Mouse (Mus musculus) intestine, postnatal 0 days (tissue): ENCODE data around the gene Bhmt2. TPM values are rescaled to one million over a fixed set of nuclear protein-coding genes. Genes with fewer than 3 reads are reported as not detected.

ENCODE experiments used
- ATAC-seq: fragments of 200-750 bp; cut with Nextera tagmentation; 2 replicates; pipeline ENCODE4 v1.8.0; 2017; ENCODE audit warnings: mild to moderate bottlenecking, moderate TSS enrichment, moderate library complexity
- H3K27ac ChIP-seq: fragments of 300-500 bp; sonication (generic); 2 replicates; pipeline ENCODE4 v1.5.1; 2014; ENCODE audit warnings: mild to moderate bottlenecking, low read depth, low read length, moderate library complexity
- H3K27me3 ChIP-seq: fragments of 300-500 bp; sonication (generic); replicated peaks from 2 replicates; pipeline ENCODE4 v1.6.1; 2014; ENCODE audit warnings: low read length, mixed read lengths; ENCODE audit not compliant: control insufficient read depth, insufficient read depth
- H3K36me3 ChIP-seq: fragments of 300-500 bp; sonication (generic); 2 replicates; pipeline ENCODE4 v1.6.1; 2014; ENCODE audit warnings: mild to moderate bottlenecking, moderate library complexity; ENCODE audit not compliant: control insufficient read depth, insufficient read depth
- H3K4me1 ChIP-seq: fragments of 300-500 bp; sonication (generic); replicated peaks from 2 replicates; pipeline ENCODE4 v1.6.1; 2014; ENCODE audit warnings: antibody characterized with exemption, low read length, mixed read lengths; ENCODE audit not compliant: control insufficient read depth, insufficient read depth
- H3K4me2 ChIP-seq: fragments of 300-500 bp; sonication (generic); replicated peaks from 2 replicates; pipeline ENCODE4 v1.6.1; 2014; ENCODE audit warnings: low read depth, mild to moderate bottlenecking, moderate library complexity
- H3K4me3 ChIP-seq: fragments of 300-500 bp; sonication (generic); 2 replicates; pipeline ENCODE4 v1.5.1; 2014; ENCODE audit warnings: low read depth, low read length
- H3K9ac ChIP-seq: fragments of 300-500 bp; sonication (generic); 2 replicates; pipeline ENCODE4 v1.6.1; 2014; ENCODE audit warnings: mild to moderate bottlenecking, low read depth, low read length
- H3K9me3 ChIP-seq: fragments of 300-500 bp; sonication (generic); 2 replicates; pipeline ENCODE4 v1.6.1; 2016; ENCODE audit warnings: mixed run types; ENCODE audit not compliant: control insufficient read depth
- CTCF ChIP-seq: sonication (generic); IDR thresholded peaks from 2 replicates; pipeline ENCODE4 v1.5.1; 2016; ENCODE audit warnings: low read depth, mild to moderate bottlenecking, control low read depth, antibody characterized with exemption, moderate library complexity
- WGBS: fragments of 180-500 bp; shearing (Covaris S2); extraction: QIAGEN DNeasy Blood & Tissue Kit; methylation state at CpG from one replicate; pipeline ENCODE4 v1.1.7; 2014; 5-methylcytosine and 5-hydroxymethylcytosine counted together
- polyA plus RNA-seq: library from polyadenylated mRNA; unstranded; fragments of >200 nt; fragmentation: Nextera tagmentation; extraction: Ambion mirVana; gene quantifications from 2 replicates; pipeline ENCODE4 v1.2.1, GENCODE M21; 2015

The Bhmt2 gene
- polyA plus RNA-seq, 1 experiment from 2014 or later: 0.04 TPM

- H3K9ac ChIP-seq: no peak overlapping the region
- no peak overlapping the region for H3K4me2 ChIP-seq
- H3K4me1 ChIP-seq: no peaks in the 10 kb centered on the region
- H3K36me3 ChIP-seq: no peaks in the 10 kb centered on the region
- no peak overlapping the region for H3K27ac ChIP-seq
- H3K9me3 ChIP-seq: no peaks in the 10 kb centered on the region
- H3K27me3 ChIP-seq: no peaks in the 10 kb centered on the region
- no peak overlapping the region for H3K4me3 ChIP-seq
- WGBS: 82% methylated on average over 5 of the region's 5 CpGs
- no peak for ATAC-seq
- no peak for TF ChIP-seq CTCF
These were observed 16.2 kb downstream of the Bhmt2 start for GRCm38 (mm10) chr13:93657941-93658340.

DNA sequence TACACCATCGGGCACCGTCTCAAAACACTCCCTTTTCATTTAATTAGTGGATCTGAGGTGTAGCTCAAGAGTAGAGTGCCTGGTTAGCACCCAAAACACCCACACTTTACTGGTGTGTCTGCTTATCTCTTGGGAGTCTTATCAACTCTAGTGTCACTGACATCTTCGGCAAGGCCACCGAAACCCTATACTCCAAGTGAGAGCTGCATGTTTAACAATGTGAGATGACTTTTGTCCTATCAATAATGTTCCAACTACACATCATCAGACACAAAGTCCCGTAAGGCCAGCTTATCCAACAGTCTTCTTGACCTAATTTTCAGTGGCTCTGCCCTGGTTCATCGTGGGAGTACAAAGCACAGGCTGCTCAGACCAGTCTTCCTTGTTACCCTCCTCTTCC is 20.7 kb downstream of the Bhmt2 start:
- no peak for TF ChIP-seq CTCF
- Histone ChIP-seq H3K4me2 (no peak overlapping the region), H3K9ac (no peak overlapping the region), H3K27ac (no peak overlapping the region), H3K9me3 (no peaks in the 10 kb centered on the region), H3K27me3 (no peaks in the 10 kb centered on the region), H3K36me3 (no peaks in the 10 kb centered on the region), H3K4me1 (no peaks in the 10 kb centered on the region; the same call in 1 of the 2 replicates), H3K4me3 (no peak overlapping the region)
- WGBS: 85% methylated on average over 6 of the region's 6 CpGs
- no peak for ATAC-seq

DNA sequence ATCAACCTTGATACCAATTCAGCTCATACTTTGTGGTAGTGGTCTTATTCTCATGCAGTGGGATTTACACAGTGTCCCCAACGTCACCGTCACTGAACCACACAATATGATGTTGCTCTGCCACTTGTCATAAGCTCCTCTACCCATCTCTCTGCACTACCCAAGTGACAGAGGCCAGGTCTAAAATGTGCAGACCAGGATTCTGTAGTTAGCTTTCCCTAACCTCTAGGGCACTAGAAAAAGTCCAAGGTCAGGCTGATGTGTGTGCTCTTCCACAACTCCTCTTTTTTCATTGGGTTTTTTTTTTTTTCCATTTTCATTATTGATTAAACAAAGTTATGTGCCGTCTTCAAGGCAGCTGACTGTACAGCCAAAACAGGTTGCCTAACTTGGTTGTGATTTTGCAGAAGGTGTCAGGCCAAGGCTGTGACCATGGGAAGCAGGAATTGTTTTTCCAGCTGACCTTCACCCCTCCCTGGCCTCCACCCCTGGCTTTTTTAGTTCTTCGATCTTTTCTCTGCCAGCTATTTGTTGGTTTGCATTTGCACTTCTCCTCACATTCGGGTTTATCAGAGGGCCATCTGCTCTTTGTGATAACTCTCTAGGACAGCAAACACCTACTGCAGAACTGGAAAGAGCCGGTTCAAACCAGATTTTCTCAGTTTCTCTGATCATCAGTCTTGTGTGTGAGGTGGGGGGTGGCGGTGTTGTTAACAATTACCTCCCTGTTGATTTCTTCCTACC is 25.5 kb downstream of the Bhmt2 start:
- Histone ChIP-seq H3K36me3 (no peaks in the 10 kb centered on the region), H3K9ac (no peak overlapping the region), H3K27ac (no peak overlapping the region), H3K4me3 (no peak overlapping the region), H3K9me3 (no peaks in the 10 kb centered on the region), H3K4me2 (no peak overlapping the region), H3K4me1 (no peaks in the 10 kb centered on the region; the same call in 1 of the 2 replicates), H3K27me3 (no peaks in the 10 kb centered on the region)
- no peak for ATAC-seq
- WGBS: 54% methylated on average over 7 of the region's 7 CpGs
- no peak for TF ChIP-seq CTCF

DNA sequence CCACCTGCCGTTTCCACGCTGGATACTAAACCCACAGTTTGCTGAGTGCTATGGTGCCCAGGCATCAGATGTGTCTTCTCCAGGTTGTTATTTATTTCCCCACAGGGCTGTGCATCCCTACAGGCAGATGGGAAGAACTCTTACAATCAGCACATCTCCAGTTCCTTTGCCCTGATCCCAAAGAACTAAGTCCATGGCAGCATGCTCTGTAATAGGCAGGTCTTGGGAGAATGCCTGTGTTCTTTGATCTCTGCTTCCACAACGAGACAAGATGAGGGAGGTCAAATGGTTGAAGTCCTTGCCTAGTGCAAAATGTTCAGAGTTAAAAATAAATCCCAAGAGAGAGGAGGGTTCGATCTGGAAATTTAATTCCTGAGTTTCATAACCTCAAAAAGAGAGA is 34.5 kb downstream of the Bhmt2 start:
- Histone ChIP-seq H3K4me2 (no peak overlapping the region), H3K9me3 (no peaks in the 10 kb centered on the region), H3K27ac (no peak overlapping the region), H3K4me1 (no peaks in the 10 kb centered on the region), H3K9ac (no peak overlapping the region), H3K36me3 (no peaks in the 10 kb centered on the region), H3K4me3 (no peak overlapping the region), H3K27me3 (no peaks in the 10 kb centered on the region)
- no peak for ATAC-seq
- 59% methylated on average over 4 of the region's 4 CpGs for WGBS
- TF ChIP-seq CTCF: no peak

DNA sequence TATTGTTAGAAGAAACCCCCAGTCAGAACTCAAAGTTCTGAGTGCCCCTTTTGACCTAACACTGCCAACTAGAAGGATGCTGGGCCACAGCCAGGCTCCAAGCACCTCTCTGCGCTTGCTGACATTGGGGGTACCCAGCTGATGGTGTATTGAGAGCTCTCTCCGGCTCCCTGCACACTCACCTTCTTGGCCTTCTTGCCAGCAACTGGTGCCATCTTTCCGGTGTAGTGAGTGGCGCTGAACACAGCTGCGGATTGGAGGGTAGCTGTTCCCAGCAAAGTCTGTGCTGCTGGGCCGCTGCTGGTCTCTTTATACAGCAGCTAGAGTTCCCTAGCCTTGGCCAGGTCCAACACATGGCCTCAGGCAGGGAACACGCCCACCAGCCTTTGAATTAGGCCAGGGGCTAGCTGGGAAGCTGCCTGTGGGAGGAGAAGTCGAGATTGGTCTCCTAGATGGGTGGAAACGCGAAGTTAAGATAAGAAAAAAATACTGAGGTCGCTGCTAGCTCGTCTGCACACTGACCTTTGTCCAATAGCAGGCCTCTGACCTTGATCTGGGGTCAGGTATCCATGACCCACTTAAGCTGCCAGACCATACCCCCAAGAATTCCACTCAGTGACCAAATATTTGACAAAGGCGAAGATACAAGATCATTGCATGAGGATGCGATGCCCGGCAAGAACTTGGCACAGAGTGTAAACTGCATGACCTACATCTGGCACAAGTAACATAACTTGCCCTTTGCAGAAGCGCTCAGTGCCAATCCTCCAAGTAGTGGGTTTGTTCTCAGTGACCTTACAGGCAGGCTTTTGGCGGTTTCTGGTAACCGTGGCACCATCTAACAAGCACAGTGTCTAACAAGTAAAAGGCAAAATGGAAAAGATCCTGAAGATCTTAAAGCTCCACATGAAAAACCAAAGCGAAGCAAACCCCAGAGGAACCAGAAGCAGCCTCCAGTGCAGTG is 36.5 kb downstream of the Bhmt2 start, which contains the start of gene Bhmt:
Bhmt (minus strand) TSS at position 680 of the 964 bp plus-strand sequence.
- H3K36me3 ChIP-seq: no peaks in the 10 kb centered on the region
- H3K9ac ChIP-seq: no peak within 1 kb of the TSS
- H3K4me1 ChIP-seq: no peaks in the 10 kb centered on the region
- no peak within 1 kb of the TSS for H3K4me2 ChIP-seq
- no peaks in the 10 kb centered on the region for H3K9me3 ChIP-seq
- no peaks in the 10 kb centered on the region for H3K27me3 ChIP-seq
- TF ChIP-seq CTCF: no peak
- ATAC-seq: no peak
- H3K27ac ChIP-seq: no peak within 1 kb of the TSS
- 64% methylated on average over 19 of the region's 19 CpGs for WGBS
- no peak within 1 kb of the TSS for H3K4me3 ChIP-seq

DNA sequence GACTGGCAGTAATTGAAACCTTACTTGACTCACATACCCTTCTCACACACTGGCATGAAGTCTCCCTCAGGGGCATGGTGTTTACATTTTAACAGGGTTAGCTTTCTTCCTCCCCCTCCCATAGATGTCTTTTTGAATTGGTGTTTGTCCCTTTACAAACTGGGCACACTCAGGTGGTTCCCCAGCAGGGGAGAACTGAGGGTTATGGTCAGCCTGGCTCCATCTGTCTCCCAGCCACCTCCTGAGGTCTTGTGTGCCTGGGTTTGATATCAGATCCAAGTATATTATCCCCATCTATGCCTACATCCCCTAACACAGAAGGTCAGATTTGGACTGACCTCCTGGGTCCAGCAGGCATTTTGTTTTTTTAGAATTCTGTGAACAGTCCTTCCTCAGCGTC is 37.5 kb downstream of the Bhmt2 start:
- ATAC-seq: no peak
- no peaks in the 10 kb centered on the region for H3K36me3 ChIP-seq
- no peak overlapping the region for H3K4me2 ChIP-seq
- no peak overlapping the region for H3K27ac ChIP-seq
- no peaks in the 10 kb centered on the region for H3K27me3 ChIP-seq
- no peaks in the 10 kb centered on the region for H3K4me1 ChIP-seq
- no peak for TF ChIP-seq CTCF
- no peaks in the 10 kb centered on the region for H3K9me3 ChIP-seq
- H3K4me3 ChIP-seq: no peak overlapping the region
- WGBS: 71% methylated on average over 1 of the region's 1 CpGs
- H3K9ac ChIP-seq: no peak overlapping the region
